Mouse (Mus musculus) olfactory bulb, adult 2 months (tissue): ENCODE measurements around the gene Tmem223.

ENCODE experiments used
- CTCF ChIP-seq: fragments of 200-500 bp; IDR thresholded peaks from 2 replicates; pipeline ENCODE4 v1.5.1; 2012; ENCODE audit warnings: low read depth, mild to moderate bottlenecking, low read length, moderate library complexity; ENCODE audit not compliant: insufficient read depth
- POLR2A ChIP-seq: fragments of 200-500 bp; IDR thresholded peaks from 2 replicates; pipeline ENCODE4 v1.6.1; 2012; ENCODE audit warnings: mild to moderate bottlenecking, low read depth, low read length, moderate library complexity; ENCODE audit not compliant: insufficient read depth

DNA sequence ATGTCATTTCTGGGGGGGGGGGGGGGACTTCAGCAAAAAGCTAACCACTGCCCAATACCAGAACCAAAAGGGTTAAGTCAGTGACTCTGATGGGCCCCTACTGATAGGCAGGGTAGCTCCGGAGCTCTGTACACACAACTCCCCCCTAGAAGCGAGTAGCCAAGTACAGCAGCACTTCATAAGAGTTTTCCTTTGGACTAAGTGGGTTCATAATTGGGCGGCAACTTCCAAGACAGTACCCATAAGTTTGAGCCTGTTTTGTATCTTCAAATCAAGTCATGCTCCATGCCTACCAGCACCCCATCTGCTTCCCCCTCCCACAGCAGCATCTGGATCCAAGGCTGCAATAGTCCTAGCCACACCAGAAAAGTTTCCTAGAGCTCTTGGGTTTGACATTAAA, 15.1 kb upstream of the Tmem223 start:
- TF ChIP-seq CTCF (no peak), POLR2A (no peak)
